Mouse (Mus musculus) embryo, embryonic 10.5 days (tissue): ENCODE results near the gene Atp6v0a1.

Source experiments
- DNase-seq: peaks from one replicate; pipeline ENCODE4 v3.0.0-alpha.2; 2015; ENCODE audit warnings: low spot score

The Atp6v0a1 gene

GRCm38 (mm10) chr11:101061049-101061448 lies 51.8 kb downstream of the Atp6v0a1 start:
- DNase-seq = no peak

- no peak for DNase-seq
Observed at GRCm38 (mm10) chr11:101062165-101062884, 53.1 kb downstream of the Atp6v0a1 start.

GRCm38 (mm10) chr11:101062971-101063675 lies 53.9 kb downstream of the Atp6v0a1 start:
- peak; percentile 11 for DNase-seq

- peak; percentile 33 for DNase-seq
Observed at GRCm38 (mm10) chr11:101063676-101064327, 54.5 kb downstream of the Atp6v0a1 start.

DNA sequence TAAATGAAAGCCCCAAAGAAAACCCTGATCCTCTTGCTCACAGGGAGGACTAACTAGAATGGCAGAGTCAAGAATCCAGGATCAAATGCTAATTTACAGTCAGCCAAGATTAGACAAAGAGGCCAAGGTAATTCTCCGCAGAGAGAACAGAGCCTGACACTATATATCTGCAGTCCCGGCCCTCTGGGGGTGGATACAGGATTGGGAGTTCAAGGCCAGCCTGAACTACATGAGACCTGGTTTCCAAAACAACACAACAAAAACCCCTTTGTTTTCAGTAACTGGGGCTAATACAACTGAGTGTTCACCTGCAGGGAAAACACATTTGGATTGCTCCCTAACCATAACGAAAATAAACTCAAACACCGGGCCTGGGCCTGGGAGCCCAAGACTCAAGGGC lies 55.2 kb downstream of the Atp6v0a1 start:
- peak; percentile 5 for DNase-seq

GRCm38 (mm10) chr11:101065002-101065401 lies 55.8 kb downstream of the Atp6v0a1 start:
- no peak for DNase-seq

GRCm38 (mm10) chr11:101066549-101067412 lies 57.5 kb downstream of the Atp6v0a1 start:
- DNase-seq = peak; percentile 90

DNA sequence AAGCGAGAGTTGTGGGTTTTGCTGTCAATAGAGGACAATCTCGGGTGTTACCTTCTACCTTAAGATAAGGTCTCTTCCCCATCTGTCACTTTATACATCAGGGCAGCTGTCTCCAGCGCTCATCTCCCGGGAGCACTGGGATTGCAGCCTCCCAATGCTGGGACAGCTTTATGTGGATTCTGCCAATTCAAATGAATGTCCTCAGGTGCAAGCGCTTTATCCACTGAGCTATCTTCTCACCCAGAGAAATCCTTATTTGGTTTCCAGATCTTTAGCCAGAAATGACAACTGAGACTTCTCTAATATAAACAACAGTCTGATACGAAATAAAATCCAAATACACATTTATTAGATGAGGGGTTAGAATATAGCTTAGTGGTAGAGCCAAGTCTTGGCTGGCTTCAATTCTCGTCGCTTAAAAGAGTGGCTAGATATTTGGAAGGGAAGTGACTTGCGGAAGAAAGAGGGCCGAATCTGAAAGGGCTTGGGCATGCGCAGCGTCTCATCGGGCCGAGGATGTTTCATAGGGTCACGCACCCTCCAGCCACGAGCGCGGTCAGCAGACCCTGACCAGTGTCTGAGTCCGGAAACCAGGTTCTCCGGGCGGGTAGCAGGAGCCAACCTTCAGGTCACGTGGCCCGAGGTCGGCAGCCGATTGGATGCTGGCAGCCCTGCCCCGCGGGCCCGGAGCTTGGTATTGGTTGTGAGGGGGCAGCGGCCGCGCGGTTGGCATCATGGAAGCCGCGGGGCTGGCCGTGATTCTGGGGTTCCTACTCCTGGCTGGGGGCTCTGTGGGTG lies 60.3 kb downstream of the Atp6v0a1 start, which contains the start of gene Naglu:
Gene Naglu (plus strand): TSS at position 622 of the 798 bp plus-strand sequence.
- DNase-seq = peak; percentile 96

- no peak for DNase-seq
Observed at GRCm38 (mm10) chr11:101070189-101070527, 60.9 kb downstream of the Atp6v0a1 start.

DNA sequence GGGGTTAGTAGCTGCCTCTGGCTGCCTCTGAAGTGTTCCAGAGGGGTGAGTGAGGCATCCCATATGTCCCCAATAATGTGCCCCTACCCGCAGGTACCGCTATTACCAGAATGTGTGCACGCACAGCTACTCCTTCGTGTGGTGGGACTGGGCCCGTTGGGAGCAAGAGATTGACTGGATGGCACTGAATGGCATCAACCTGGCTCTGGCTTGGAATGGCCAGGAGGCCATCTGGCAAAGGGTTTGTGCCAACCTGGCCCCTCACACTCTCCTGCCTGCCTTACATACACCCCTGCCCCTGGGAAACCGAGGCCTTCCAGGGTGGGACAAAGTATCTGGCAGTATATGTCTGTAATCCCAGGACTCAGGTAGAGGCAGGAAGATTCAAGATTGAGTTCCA lies 61.7 kb downstream of the Atp6v0a1 start:
- DNase-seq = no peak

- no peak for DNase-seq
Observed at GRCm38 (mm10) chr11:101071810-101072428, 62.7 kb downstream of the Atp6v0a1 start.

GRCm38 (mm10) chr11:101078121-101078520 lies 68.9 kb downstream of the Atp6v0a1 start, which contains the start of gene Hsd17b1:
TSS of gene Hsd17b1 (plus strand) at chr11:101078411.
- no peak for DNase-seq

DNA sequence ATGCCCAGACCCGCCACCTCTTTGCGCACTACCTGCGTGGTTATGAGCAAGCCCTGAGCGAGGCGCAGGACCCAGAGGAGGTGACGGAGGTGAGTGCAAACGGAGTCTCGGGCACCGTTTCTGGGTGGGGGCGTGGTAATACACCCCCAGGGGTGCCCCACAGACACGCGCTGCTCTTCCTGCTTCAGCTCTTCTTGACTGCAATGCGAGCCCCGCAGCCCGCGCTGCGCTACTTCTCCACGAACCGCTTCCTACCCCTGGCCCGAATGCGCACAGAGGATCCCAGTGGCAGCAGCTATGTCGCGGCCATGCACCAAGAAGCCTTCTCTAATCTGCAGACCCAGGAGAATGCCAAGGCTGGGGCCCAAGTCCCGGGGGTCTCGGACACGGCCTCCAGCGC lies 70.5 kb downstream of the Atp6v0a1 start:
- peak; percentile 5 for DNase-seq

DNA sequence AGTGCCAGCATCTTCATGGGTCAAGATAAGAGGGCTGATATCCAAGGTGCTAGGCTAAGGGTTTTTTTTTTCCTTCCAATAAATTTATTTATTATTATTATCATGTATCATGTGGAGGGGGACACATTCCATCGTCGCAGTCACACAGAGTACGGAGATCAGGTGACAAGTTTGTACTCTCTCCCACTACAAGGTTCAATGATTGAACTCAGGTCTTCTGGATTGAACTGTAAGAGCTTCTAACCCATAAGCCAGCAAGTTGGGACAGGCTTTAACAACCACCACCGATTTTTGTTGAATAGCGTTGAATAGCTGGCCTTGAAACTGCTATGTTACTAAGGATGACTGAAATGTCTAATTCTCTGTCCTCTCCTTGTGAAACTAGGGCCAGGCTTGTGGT lies 71.2 kb downstream of the Atp6v0a1 start:
- no peak for DNase-seq

DNA sequence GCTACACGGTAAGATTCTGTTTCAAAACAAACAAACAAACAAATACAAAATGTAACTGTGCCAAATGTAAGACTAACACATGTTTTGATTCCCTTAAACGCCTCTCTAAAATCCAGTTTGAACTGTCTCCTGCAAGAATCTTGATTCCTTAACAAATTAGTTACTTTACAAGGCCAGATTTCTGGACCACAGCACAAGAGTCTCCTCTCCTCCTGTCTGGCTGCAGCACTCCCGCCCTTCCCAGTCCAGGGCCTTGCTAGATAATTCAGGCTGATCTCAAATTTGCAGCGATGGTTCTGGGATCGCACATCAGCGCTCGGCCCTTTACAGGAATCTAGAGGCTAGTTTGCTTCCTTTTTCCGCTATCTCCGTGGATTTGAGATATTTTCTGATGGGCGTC lies 72.4 kb downstream of the Atp6v0a1 start:
- DNase-seq = no peak

- DNase-seq = peak; percentile 93
Observed at GRCm38 (mm10) chr11:101082208-101083082, 73.2 kb downstream of the Atp6v0a1 start, which contains the start of gene Coasy. TSS of gene Coasy (plus strand) at chr11:101082565.

GRCm38 (mm10) chr11:101083083-101083697 lies 73.9 kb downstream of the Atp6v0a1 start:
- no peak for DNase-seq

DNA sequence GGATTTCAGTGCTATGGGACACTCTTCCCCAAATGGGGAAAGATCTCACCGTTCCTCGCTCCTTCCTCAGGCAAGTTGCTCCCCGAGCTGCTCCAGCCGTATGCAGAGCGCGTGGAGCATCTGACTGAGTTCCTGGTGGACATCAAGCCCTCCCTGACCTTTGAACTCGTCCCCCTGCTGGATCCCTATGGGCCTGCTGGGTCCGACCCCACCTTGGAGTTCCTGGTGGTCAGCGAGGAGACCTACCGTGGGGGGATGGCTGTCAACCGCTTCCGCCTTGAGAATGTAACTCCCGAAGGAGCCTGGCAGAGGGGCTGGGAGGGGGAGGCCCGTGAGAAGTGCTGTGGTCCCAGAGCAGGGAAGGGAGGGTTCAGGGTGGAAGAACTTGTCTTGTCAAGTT lies 75.0 kb downstream of the Atp6v0a1 start:
- no peak for DNase-seq

GRCm38 (mm10) chr11:101084811-101085210 lies 75.6 kb downstream of the Atp6v0a1 start:
- no peak for DNase-seq
